Mouse (Mus musculus) G1E (cell line): Measurements from ENCODE around the gene Xpo4.

Experiments used
- CTCF ChIP-seq: IDR thresholded peaks from 2 replicates; pipeline ENCODE4 v1.5.1; 2012; ENCODE audit warnings: low read depth, low read length, inconsistent platforms, mixed read lengths
- TAL1 ChIP-seq: conservative IDR thresholded peaks from 2 replicates; pipeline ENCODE4 v1.6.1; 2012; ENCODE audit warnings: low read depth, low read length, inconsistent platforms, mixed read lengths

GRCm38 (mm10) chr14:57706760-57707099 lies 41.5 kb upstream of the Xpo4 start:
- TF ChIP-seq CTCF (no peak), TAL1 (no peak)
